Mouse (Mus musculus): Measurements from ENCODE around the gene Slc25a45.

GRCm38 (mm10) chr19:5910221-5910620 lies 32.6 kb downstream of the Slc25a45 start:
- TF ChIP-seq EP300 (IDR thresholded peaks at IDR 0.05) (no peak), CTCF (IDR thresholded peaks at IDR 0.05) (peak; percentile 54)

Data from lung, postnatal 0 days (tissue).